Mouse (Mus musculus) embryonic fibroblast, embryonic 13.5 days (primary cell): ENCODE results near the gene Ankrd13a. TPM values are rescaled to one million over a fixed set of nuclear protein-coding genes. Genes with fewer than 3 reads are reported as not detected.

ENCODE experiments used
- H3K27ac ChIP-seq: 2 replicates; pipeline ENCODE4 v1.5.1; 2012; ENCODE audit warnings: low read length, control low read depth, inconsistent platforms; ENCODE audit not compliant: insufficient read depth
- H3K4me1 ChIP-seq: 2 replicates; pipeline ENCODE4 v1.6.1; 2011; ENCODE audit warnings: low read length; ENCODE audit not compliant: control insufficient read depth, insufficient read depth
- H3K4me3 ChIP-seq: 2 replicates; pipeline ENCODE4 v1.5.1; 2011; ENCODE audit warnings: mild to moderate bottlenecking, control low read depth, low read length; ENCODE audit not compliant: insufficient read depth
- CTCF ChIP-seq: IDR thresholded peaks from 2 replicates; pipeline ENCODE4 v1.5.1; 2011; ENCODE audit warnings: mild to moderate bottlenecking, control low read depth, low read length, moderate library complexity, borderline replicate concordance; ENCODE audit not compliant: insufficient read depth
- POLR2A ChIP-seq: IDR thresholded peaks from 2 replicates; pipeline ENCODE4 v1.6.1; 2011; ENCODE audit warnings: low read depth, mild to moderate bottlenecking, control low read depth, low read length, moderate library complexity
- polyA plus RNA-seq: library from polyadenylated mRNA; stranded (reverse); fragments of >200 nt; gene quantifications from 2 replicates; pipeline ENCODE4 v1.2.4, GENCODE M21; 2011; ENCODE audit warnings: low read depth; ENCODE audit not compliant: missing spikeins, insufficient read length

Gene Ankrd13a
- polyA plus RNA-seq, 1 experiment, result 85.8 TPM

DNA sequence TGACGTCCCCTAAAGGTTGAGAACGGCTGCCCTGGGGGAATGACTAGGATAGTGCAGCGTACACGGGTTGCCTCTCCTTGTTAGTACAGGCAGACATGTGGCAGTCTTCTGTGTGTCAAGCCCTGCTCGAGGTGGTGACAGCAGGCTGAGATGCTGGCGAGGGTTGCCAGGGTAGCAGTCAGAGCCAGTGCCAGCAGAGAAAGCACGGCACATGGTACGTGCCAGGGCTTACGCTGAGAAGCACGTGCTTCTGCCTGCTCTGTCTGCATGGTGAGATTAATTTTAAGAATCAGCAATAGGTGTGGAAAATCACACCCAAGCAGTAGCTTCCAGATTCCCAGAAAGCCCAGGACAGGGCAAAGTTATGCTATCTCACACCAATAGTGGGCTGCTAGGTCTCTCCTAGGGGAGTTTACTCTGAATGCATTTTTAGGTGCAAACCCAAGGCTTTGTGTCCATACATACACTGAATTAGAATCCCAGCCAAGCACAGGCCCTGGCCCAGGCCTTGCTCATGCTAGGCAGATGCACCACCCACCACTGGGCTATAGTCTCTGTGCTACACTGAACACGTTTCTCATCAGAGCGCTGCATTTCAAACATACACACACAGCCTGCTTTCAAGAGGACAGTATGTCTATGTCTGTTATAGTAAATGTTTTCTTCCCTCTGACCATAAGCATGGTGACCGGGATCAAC is 31.3 kb upstream of the Ankrd13a start:
- Histone ChIP-seq H3K4me1 (peaks cover 25% of the 10 kb centered on the region), H3K4me3 (no peak overlapping the region), H3K27ac (peak overlapping the region; percentile 64)
- TF ChIP-seq CTCF (no peak), POLR2A (no peak)

DNA sequence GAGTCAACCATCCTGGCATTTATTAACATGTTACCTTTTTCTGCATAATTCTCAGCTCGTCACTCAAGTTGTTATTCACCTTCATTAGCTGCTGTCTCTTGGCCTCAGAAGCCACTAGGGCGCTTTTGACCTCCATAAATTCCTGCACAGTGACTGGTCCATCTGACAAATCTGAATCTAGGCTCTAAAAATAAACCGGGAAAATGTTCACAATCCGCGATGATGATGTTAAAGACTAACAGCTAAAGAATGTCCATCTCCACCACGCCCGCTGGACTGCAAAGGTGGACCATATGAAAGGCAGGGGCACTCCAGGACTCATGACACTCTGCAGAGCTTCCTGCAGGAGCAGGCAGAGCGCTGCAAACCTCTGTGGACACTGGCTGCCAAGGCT is 30.8 kb upstream of the Ankrd13a start:
- Histone ChIP-seq H3K27ac (peak overlapping the region; percentile 64), H3K4me1 (peaks cover 25% of the 10 kb centered on the region)
- TF ChIP-seq CTCF (no peak), POLR2A (no peak)

DNA sequence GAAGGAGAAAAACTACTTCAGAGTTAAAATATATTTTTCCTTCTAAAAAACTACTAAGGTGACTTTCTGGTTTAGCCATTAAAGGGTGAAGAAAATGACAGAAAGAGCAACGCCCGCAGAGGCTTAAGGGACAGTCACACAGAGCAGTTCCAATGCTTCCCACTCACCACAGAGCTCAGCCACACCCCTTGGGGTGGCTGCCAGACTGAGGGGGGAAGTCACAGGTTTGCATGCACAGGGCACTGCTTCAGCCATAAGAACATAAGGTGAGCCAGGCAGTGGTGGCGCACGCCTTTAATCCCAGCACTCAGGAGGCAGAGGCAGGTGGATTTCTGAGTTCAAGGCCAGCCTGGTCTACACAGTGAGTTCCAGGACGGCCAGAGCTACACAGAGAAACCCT is 28.9 kb upstream of the Ankrd13a start:
- no peak overlapping the region for H3K4me3 ChIP-seq
- H3K4me1 ChIP-seq, result peaks cover 20% of the 10 kb centered on the region
- no peak for TF ChIP-seq CTCF
- no peak for TF ChIP-seq POLR2A
- peak overlapping the region; percentile 8; the same call in 1 of the 2 replicates for H3K27ac ChIP-seq

More for the DNA sequence above, 30.8 kb upstream of the Ankrd13a start:
- H3K4me3 ChIP-seq, result no peak overlapping the region

DNA sequence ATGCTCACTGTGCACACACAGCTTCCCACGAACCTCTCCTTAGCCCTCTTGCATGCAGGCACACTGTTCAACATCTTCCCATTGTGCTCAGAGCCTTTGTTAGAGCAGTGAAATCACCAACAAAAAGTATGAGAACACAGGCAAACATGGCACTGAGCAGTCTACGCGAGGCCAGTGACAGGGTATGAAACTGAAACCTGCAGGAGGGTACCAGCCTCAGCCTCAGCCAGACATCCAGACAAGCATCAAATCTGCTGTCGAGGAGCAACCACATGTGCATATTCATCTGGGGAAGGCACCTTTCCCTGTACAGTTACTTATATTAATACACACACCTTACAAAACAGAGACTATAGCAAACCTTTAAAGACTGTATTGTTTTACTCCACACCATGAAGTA is 27.6 kb upstream of the Ankrd13a start:
- TF ChIP-seq CTCF, result no peak
- no peak for TF ChIP-seq POLR2A
- peaks cover 20% of the 10 kb centered on the region for H3K4me1 ChIP-seq
- H3K27ac ChIP-seq, result no peak overlapping the region
- no peak overlapping the region for H3K4me3 ChIP-seq

DNA sequence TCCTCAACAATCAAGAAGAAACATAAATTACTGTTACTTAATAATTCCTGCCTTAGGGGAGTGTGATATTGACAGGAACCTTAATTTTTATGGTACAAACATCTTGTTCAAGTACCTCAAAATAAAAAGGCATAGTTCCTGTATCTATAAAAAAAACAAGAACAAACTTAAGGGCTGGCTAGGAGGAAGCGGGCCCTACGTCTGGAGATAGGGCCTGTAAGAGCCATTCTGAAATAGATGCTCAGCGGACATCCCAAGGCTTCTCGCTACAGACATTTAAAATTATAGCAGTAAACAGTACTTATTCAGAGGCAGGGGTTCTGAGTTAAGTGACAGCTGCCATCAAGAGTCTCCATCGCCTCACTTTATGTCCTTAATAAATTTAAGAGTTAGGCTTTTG is 27.0 kb upstream of the Ankrd13a start:
- TF ChIP-seq CTCF (no peak), POLR2A (no peak)
- Histone ChIP-seq H3K4me1 (peaks cover 20% of the 10 kb centered on the region), H3K4me3 (no peak overlapping the region)

DNA sequence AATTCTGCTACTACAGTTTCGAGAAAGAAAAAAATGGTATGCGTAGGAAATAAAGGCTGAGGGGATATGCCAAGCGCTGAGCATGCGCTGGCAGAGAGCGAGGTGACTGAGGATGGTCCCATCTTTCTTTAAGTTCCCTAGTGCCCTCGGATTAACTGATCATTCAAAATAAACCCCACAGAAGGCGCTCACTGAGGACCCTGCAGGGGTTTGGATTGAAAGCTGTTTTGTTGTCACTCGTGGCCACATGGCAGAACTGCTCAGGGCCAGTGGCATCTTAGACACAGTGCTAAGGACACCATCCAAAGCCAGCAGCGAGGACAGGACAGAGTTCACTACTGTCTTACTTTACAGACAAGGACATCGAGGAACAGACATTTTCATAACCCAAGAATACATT is 24.2 kb upstream of the Ankrd13a start:
- no peaks in the 10 kb centered on the region; the same call in 1 of the 2 replicates for H3K4me1 ChIP-seq
- no peak overlapping the region for H3K27ac ChIP-seq
- TF ChIP-seq CTCF, result no peak
- TF ChIP-seq POLR2A, result no peak
- no peak overlapping the region for H3K4me3 ChIP-seq

More for the DNA sequence above, 27.0 kb upstream of the Ankrd13a start:
- no peak overlapping the region for H3K27ac ChIP-seq

DNA sequence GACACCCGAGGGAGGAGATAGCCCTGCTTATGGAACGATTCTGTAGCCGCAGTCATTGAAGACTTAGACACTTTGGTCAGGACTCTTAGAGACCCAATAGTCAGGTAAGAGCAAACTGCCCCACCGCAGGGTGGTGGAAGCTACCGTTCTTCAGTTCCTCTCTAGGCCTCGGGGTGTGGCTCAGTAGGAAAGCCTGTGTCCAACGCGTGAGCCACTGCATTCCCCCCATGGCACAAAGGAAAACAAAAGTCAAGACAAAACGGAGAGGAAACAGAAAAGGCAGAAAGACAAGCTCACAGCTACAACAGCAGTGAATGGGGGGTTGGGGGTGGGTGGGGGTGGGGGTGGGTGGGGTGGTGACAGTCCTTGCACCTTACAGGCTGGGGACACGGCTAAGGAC is 22.1 kb upstream of the Ankrd13a start:
- Histone ChIP-seq H3K4me1 (no peaks in the 10 kb centered on the region), H3K27ac (no peak overlapping the region), H3K4me3 (no peak overlapping the region)
- no peak for TF ChIP-seq POLR2A
- TF ChIP-seq CTCF, result no peak

DNA sequence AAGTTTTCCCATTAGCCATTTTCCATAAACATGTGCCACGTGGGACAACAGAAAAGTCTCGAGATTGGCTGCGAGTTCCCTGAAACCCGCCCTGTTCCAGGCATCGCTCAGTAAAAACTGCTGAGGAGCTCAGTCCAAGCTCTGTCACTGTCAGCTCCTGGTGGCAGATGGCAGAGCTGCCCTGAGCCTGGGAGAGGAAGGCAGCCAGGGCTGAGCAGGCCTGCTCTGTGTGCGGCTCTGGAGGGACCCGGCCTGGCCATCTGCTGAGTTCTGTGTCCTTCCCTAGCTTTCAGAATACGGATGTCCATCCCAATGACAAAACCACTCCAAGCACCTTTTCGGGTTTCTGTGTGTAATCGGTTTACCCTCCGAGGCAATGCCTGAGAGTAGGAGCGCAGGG is 21.1 kb upstream of the Ankrd13a start:
- no peak overlapping the region for H3K4me3 ChIP-seq
- TF ChIP-seq POLR2A, result no peak
- TF ChIP-seq CTCF, result no peak
- no peaks in the 10 kb centered on the region for H3K4me1 ChIP-seq
- H3K27ac ChIP-seq, result no peak overlapping the region

DNA sequence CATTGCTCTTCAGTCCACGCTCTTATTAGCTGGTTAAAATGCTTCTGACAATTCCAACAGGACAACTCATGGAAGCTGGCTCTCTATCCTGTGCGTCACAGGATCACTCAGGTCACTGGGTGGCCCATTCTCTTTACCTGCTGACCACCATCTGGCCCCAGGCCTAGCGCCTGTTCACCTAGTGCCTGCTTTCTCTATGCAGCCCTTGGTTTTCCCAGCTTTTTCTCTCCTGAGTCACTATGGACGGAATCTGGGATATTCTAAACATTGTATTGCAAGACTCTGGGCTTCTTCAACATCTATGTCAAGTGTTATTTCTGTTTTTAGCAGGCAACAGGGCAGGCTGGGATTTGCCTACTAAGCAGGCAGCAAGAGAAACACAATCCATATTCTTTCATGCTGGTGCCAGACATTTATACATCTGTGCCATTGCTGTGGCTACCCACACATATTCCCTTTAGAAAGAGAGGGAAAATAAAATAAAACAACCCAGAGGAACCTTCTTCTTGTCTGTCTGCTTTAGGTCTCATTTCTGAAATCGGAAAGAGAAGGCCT is 14.9 kb upstream of the Ankrd13a start:
- no peak overlapping the region for H3K27ac ChIP-seq
- no peak overlapping the region for H3K4me3 ChIP-seq
- no peaks in the 10 kb centered on the region for H3K4me1 ChIP-seq
- TF ChIP-seq POLR2A, result no peak

DNA sequence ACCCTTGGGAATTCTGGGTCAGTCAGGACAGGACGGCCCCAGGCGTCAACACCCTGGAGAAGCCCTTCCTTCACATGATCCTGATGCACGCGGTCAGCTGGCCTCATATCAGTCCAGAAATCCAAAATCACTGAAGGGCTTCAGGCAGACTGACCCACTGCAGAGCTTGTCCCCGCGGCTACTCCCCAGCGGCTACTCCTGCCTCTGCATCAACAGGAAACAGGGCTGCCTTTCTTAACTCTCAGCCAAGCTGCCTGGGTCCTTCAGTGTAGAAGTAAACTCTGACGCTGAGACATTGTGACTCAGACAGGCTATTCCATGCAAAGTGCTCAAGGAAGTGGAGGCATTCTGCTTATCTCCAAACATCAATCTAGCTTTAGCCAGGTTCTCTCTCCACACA is 12.5 kb upstream of the Ankrd13a start:
- Histone ChIP-seq H3K4me3 (no peak overlapping the region), H3K4me1 (no peaks in the 10 kb centered on the region), H3K27ac (no peak overlapping the region)
- TF ChIP-seq POLR2A (no peak), CTCF (no peak)
